Mouse (Mus musculus) midbrain, embryonic 16.5 days (tissue): ENCODE measurements around the gene Tvp23a. TPM values are rescaled to one million over a fixed set of nuclear protein-coding genes. Genes with fewer than 3 reads are reported as not detected.

Source experiments
- ATAC-seq: fragments of 200-750 bp; cut with Nextera tagmentation; 2 replicates; pipeline ENCODE4 v1.8.0; 2017; ENCODE audit warnings: moderate TSS enrichment
- H3K27ac ChIP-seq: fragments of 300-500 bp; sonication (generic); 2 replicates; pipeline ENCODE4 v1.5.1; 2014; ENCODE audit warnings: mild to moderate bottlenecking, low read length, mixed read lengths
- H3K27me3 ChIP-seq: fragments of 300-500 bp; sonication (generic); 2 replicates; pipeline ENCODE4 v1.6.1; 2014; ENCODE audit warnings: low read depth, low read length, mixed read lengths; ENCODE audit not compliant: control insufficient read depth, insufficient read depth
- H3K36me3 ChIP-seq: fragments of 300-500 bp; sonication (generic); 2 replicates; pipeline ENCODE4 v1.6.1; 2014; ENCODE audit warnings: mild to moderate bottlenecking, low read length, moderate library complexity, mixed read lengths; ENCODE audit not compliant: control insufficient read depth, insufficient read depth
- H3K4me1 ChIP-seq: fragments of 300-500 bp; sonication (generic); 2 replicates; pipeline ENCODE4 v1.6.1; 2014; ENCODE audit warnings: mild to moderate bottlenecking, low read length, mixed read lengths; ENCODE audit not compliant: control insufficient read depth, insufficient read depth
- H3K4me2 ChIP-seq: fragments of 300-500 bp; sonication (generic); 2 replicates; pipeline ENCODE4 v1.6.1; 2014; ENCODE audit warnings: mild to moderate bottlenecking, low read length, mixed read lengths
- H3K4me3 ChIP-seq: fragments of 300-500 bp; sonication (generic); 2 replicates; pipeline ENCODE4 v1.5.1; 2014; ENCODE audit warnings: low read depth, mild to moderate bottlenecking, low read length, moderate library complexity, mixed read lengths
- H3K9ac ChIP-seq: fragments of 300-500 bp; sonication (generic); 2 replicates; pipeline ENCODE4 v1.6.1; 2014; ENCODE audit warnings: low read depth, low read length, mixed read lengths
- H3K9me3 ChIP-seq: fragments of 300-500 bp; sonication (generic); replicated peaks from 2 replicates; pipeline ENCODE4 v1.6.1; 2014; ENCODE audit warnings: mild to moderate bottlenecking, low read length, mixed read lengths; ENCODE audit not compliant: control insufficient read depth, poor library complexity, severe bottlenecking
- WGBS: fragments of 180-500 bp; shearing (Covaris S2); extraction: QIAGEN DNeasy Blood & Tissue Kit; methylation state at CpG from one replicate; pipeline ENCODE4 v1.1.7; 2014; 5-methylcytosine and 5-hydroxymethylcytosine counted together
- polyA plus RNA-seq: library from polyadenylated mRNA; unstranded; fragments of >200 nt; fragmentation: Nextera tagmentation; extraction: Ambion mirVana; gene quantifications from 2 replicates; pipeline ENCODE4 v1.2.1, GENCODE M21; 2015

Tvp23a gene
- polyA plus RNA-seq, 1 experiment from 2014 or later, result 54.2 TPM

- Histone ChIP-seq H3K4me2 (no peak overlapping the region), H3K9ac (no peak overlapping the region), H3K4me3 (no peak overlapping the region), H3K27me3 (peaks cover 5% of the 10 kb centered on the region; the same call in 1 of the 2 replicates), H3K9me3 (no peaks in the 10 kb centered on the region), H3K4me1 (no peaks in the 10 kb centered on the region), H3K27ac (no peak overlapping the region), H3K36me3 (no peaks in the 10 kb centered on the region)
- WGBS, result 93% methylated on average over 8 of the region's 8 CpGs
- ATAC-seq, result no peak
Observed at GRCm38 (mm10) chr16:10487895-10488493, 40.8 kb upstream of the Tvp23a start.

- H3K27me3 ChIP-seq, result peaks cover 5% of the 10 kb centered on the region; the same call in 1 of the 2 replicates
- H3K36me3 ChIP-seq, result no peaks in the 10 kb centered on the region
- ATAC-seq, result no peak
- H3K9ac ChIP-seq, result no peak overlapping the region
- no peaks in the 10 kb centered on the region for H3K9me3 ChIP-seq
- no peaks in the 10 kb centered on the region for H3K4me1 ChIP-seq
- no peak overlapping the region for H3K27ac ChIP-seq
- H3K4me2 ChIP-seq, result no peak overlapping the region
- 82% methylated on average over 3 of the region's 3 CpGs for WGBS
- no peak overlapping the region for H3K4me3 ChIP-seq
Observed at GRCm38 (mm10) chr16:10486993-10487392, 39.8 kb upstream of the Tvp23a start.

- Histone ChIP-seq H3K27ac (no peak overlapping the region), H3K27me3 (no peaks in the 10 kb centered on the region), H3K9ac (no peak overlapping the region), H3K4me1 (no peaks in the 10 kb centered on the region), H3K4me2 (no peak overlapping the region), H3K36me3 (no peaks in the 10 kb centered on the region), H3K4me3 (no peak overlapping the region), H3K9me3 (no peaks in the 10 kb centered on the region)
- ATAC-seq, result no peak
- 59% methylated on average over 4 of the region's 4 CpGs for WGBS
Observed at GRCm38 (mm10) chr16:10482343-10482742, 35.2 kb upstream of the Tvp23a start.

GRCm38 (mm10) chr16:10479857-10480256, 32.7 kb upstream of the Tvp23a start, which contains the start of gene Ciita:
Gene Ciita, plus strand, starts transcription at chr16:10480059.
- Histone ChIP-seq H3K36me3 (no peaks in the 10 kb centered on the region), H3K4me2 (no peak within 1 kb of the TSS), H3K9ac (no peak within 1 kb of the TSS), H3K4me3 (no peak within 1 kb of the TSS), H3K27ac (no peak within 1 kb of the TSS), H3K9me3 (no peaks in the 10 kb centered on the region), H3K4me1 (no peaks in the 10 kb centered on the region), H3K27me3 (no peaks in the 10 kb centered on the region)
- 85% methylated on average over 5 of the region's 5 CpGs for WGBS
- ATAC-seq, result no peak

- H3K27ac ChIP-seq, result no peak overlapping the region
- no peak overlapping the region for H3K4me3 ChIP-seq
- H3K4me1 ChIP-seq, result no peaks in the 10 kb centered on the region
- no peak for ATAC-seq
- WGBS, result 82% methylated on average over 2 of the region's 2 CpGs
- no peaks in the 10 kb centered on the region for H3K27me3 ChIP-seq
- H3K9ac ChIP-seq, result no peak overlapping the region
- no peaks in the 10 kb centered on the region for H3K9me3 ChIP-seq
- H3K4me2 ChIP-seq, result no peak overlapping the region
- no peaks in the 10 kb centered on the region for H3K36me3 ChIP-seq
Observed at GRCm38 (mm10) chr16:10475919-10476318, 28.8 kb upstream of the Tvp23a start.

GRCm38 (mm10) chr16:10474956-10475355, 27.8 kb upstream of the Tvp23a start:
- no peak for ATAC-seq
- WGBS, result 75% methylated on average over 3 of the region's 3 CpGs
- H3K27ac ChIP-seq, result no peak overlapping the region
- H3K4me2 ChIP-seq, result no peak overlapping the region
- H3K36me3 ChIP-seq, result no peaks in the 10 kb centered on the region
- no peaks in the 10 kb centered on the region for H3K9me3 ChIP-seq
- H3K4me1 ChIP-seq, result no peaks in the 10 kb centered on the region
- H3K4me3 ChIP-seq, result no peak overlapping the region
- no peak overlapping the region for H3K9ac ChIP-seq
- no peaks in the 10 kb centered on the region for H3K27me3 ChIP-seq

- no peaks in the 10 kb centered on the region for H3K36me3 ChIP-seq
- no peak overlapping the region for H3K9ac ChIP-seq
- WGBS, result 92% methylated on average over 3 of the region's 3 CpGs
- H3K9me3 ChIP-seq, result no peaks in the 10 kb centered on the region
- H3K4me1 ChIP-seq, result no peaks in the 10 kb centered on the region
- no peak overlapping the region for H3K4me2 ChIP-seq
- no peak overlapping the region for H3K27ac ChIP-seq
- no peak for ATAC-seq
- H3K27me3 ChIP-seq, result no peaks in the 10 kb centered on the region
- no peak overlapping the region for H3K4me3 ChIP-seq
Observed at GRCm38 (mm10) chr16:10471950-10472349, 24.8 kb upstream of the Tvp23a start.

- Histone ChIP-seq H3K27me3 (no peaks in the 10 kb centered on the region), H3K4me3 (no peak overlapping the region), H3K9ac (no peak overlapping the region), H3K9me3 (no peaks in the 10 kb centered on the region), H3K4me1 (no peaks in the 10 kb centered on the region), H3K27ac (no peak overlapping the region), H3K36me3 (no peaks in the 10 kb centered on the region), H3K4me2 (no peak overlapping the region)
- 72% methylated on average over 1 of the region's 1 CpGs for WGBS
- no peak for ATAC-seq
Observed at GRCm38 (mm10) chr16:10468201-10468600, 21.0 kb upstream of the Tvp23a start.

GRCm38 (mm10) chr16:10467391-10468107, 20.4 kb upstream of the Tvp23a start:
- Histone ChIP-seq H3K4me3 (no peak overlapping the region), H3K4me2 (no peak overlapping the region), H3K36me3 (no peaks in the 10 kb centered on the region), H3K4me1 (no peaks in the 10 kb centered on the region), H3K9ac (no peak overlapping the region), H3K27ac (no peak overlapping the region), H3K9me3 (no peaks in the 10 kb centered on the region), H3K27me3 (no peaks in the 10 kb centered on the region)
- WGBS, result 37% methylated on average over 11 of the region's 11 CpGs
- no peak for ATAC-seq
